Mouse (Mus musculus): ENCODE measurements at regions not wholly inside any gene's neighbourhood (a gene's known extent, or its start where the extent isn't known, plus 50 kb on each side); places are given as distances from the start of the nearest gene placed in this dataset.

- TF ChIP-seq CTCF (IDR thresholded peaks at IDR 0.05; ENCODE audit: low read depth) = no peak
- TF ChIP-seq EP300 (IDR thresholded peaks at IDR 0.05; ENCODE audit: low read depth) = no peak
Observed at GRCm38 (mm10) chr17:82199981-82200380, 461.8 kb upstream of the Slc8a1 start.

All from liver, embryonic 14.5 days (tissue).